Mouse (Mus musculus): ENCODE measurements around the gene Smdt1. TPM values are rescaled to one million over a fixed set of nuclear protein-coding genes. Genes with fewer than 3 reads are reported as not detected.
"Not testable (repeated sequence)": the region's sequence is repeated elsewhere in the genome, so short reads cannot be mapped to it uniquely, and the experiment has no call there.

Gene Smdt1
- total RNA-seq, 2 experiments from 2014 or later: 141 to 147 TPM

DNA sequence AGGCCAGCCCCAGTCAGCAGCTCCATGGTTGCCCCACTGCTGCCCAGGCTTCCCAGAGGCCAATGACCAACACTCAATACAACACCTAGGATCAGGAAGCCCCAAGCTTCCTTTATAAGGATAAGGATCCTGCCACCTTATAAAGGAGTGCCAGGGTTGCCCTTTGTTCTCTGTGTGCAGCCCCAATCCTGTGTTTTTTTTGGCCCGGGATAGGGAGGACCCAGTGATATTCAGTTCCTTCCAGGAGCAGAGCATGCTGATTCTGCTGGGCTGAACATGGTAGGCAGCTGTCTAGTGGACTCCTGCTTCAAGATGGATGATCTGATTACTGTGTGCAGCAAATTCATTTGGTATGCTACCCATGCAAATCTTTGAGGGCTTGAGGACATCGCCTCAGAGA, 55.2 kb downstream of the Smdt1 start, which contains the start of gene Cyp2d11:
Cyp2d11 (minus strand) TSS at position 101 of the 400 bp plus-strand sequence.
- intact Hi-C loops (cut with DNase I; ENCODE audit: low total_unique reads): loop anchor here (10.0 kb wide), 1 partner anchor 51 kb away; no protein-coding TSS in a partner anchor
- DNase-seq: not testable (repeated sequence)

DNA sequence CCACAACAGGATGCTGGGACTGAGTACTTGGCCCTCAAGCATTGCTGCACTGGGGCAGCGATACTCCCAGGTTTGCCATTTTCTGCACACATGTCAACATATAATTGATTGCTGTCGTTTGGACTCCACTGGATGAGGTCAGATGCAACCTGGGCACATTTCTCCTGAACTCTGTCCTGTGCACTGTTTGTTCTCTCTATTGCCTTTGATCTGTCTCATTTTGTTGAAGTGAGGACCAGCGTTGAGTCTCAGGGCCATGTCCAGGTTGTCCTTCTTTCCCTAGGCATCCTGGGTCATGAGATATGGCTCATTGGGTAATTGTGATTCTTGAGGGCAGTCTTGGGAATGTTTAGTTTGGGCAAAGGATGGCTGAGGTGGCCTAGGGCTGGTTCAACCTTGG, 57.2 kb downstream of the Smdt1 start:
- not testable (repeated sequence) for DNase-seq
- intact Hi-C loops (cut with DNase I; ENCODE audit: low total_unique reads): loop anchor here (10.0 kb wide), 1 partner anchor 49 kb away; no protein-coding TSS in a partner anchor

Small RNA genes lying within 50 kb of the gene (microRNA-seq; reads per million reads assigned to microRNA genes)
- 0 reads per million in 2 experiments for gene Mir7684

Other genes with a start within 250 kb of the Smdt1 start
- 10 to 100 TPM; 18.5 to 18.7 TPM for gene Ccdc134, start 211.0 kb upstream of the Smdt1 start, total RNA-seq (2021)
- gene Srebf2, start 191.8 kb upstream of the Smdt1 start, total RNA-seq (2021): 10 to 100 TPM; 13.7 to 22.9 TPM
- under 1 TPM in 1 of 2 experiments, not detected in 1; 0.08 TPM for gene Shisa8, start 126.1 kb upstream of the Smdt1 start, total RNA-seq (2021)
- not detected for gene Tnfrsf13c, start 114.6 kb upstream of the Smdt1 start, total RNA-seq (2021)
- 1 to 10 TPM; 1.8 to 2.6 TPM for gene Cenpm, start 94.2 kb upstream of the Smdt1 start, total RNA-seq (2021)
- not detected for gene 1500009C09Rik, start 86.6 kb upstream of the Smdt1 start, total RNA-seq (2021)
- 1 to 10 TPM in 1 of 2 experiments, under 1 TPM in 1; 0.71 to 1.4 TPM for gene Sept3, start 64.1 kb upstream of the Smdt1 start, total RNA-seq (2021)
- not detected for gene Wbp2nl, start 40.0 kb upstream of the Smdt1 start, total RNA-seq (2021)
- 10 to 100 TPM; 19.3 to 20.4 TPM for gene Naga, start within 50 bp of the Smdt1 start, total RNA-seq (2021)
- gene Pheta2, start within 50 bp of the Smdt1 start, total RNA-seq (2021): 1 to 10 TPM; 2.0 to 2.8 TPM
- 100 to 1,000 TPM; 417 to 454 TPM for gene Ndufa6, start 15.4 kb downstream of the Smdt1 start, total RNA-seq (2021)
- gene Cyp2d22, start 41.3 kb downstream of the Smdt1 start, total RNA-seq (2021): 10 to 100 TPM; 11.4 to 12.9 TPM
- gene Cyp2d11, start 55.1 kb downstream of the Smdt1 start, total RNA-seq (2021): under 1 TPM; 0.12 to 0.13 TPM
- not detected for gene Cyp2d10, start 68.2 kb downstream of the Smdt1 start, total RNA-seq (2021)
- not detected for gene Cyp2d9, start 94.5 kb downstream of the Smdt1 start, total RNA-seq (2021)
- gene Cyp2d12, start 216.1 kb downstream of the Smdt1 start, total RNA-seq (2021): not detected